Mouse (Mus musculus): ENCODE data around the gene Gm6525. TPM values are rescaled to one million over a fixed set of nuclear protein-coding genes. Genes with fewer than 3 reads are reported as not detected.

Gm6525 gene
- polyA plus RNA-seq, 1 experiment from 2014 or later, result 0.27 TPM

DNA sequence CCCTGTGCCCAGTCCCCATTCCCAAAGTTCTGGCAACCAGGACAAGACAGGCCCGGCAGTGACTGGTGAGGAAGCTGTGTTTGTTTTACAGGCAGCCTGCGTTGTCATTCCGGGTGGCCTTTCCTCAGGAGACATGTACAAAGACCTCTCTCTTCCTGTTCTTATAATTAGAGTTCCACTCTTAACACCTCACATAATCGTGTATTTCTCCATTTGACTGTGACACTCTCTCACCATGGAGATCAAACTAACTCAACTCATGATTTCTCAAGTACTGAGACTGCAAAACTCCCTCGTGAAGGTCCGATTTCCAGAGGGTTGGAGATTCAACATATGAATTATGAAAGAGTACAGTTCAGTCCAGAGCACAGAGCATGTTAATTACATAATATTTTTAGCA lies 38.0 kb upstream of the Gm6525 start:
- H3K9me3 ChIP-seq (replicated peaks; ENCODE audit: control insufficient read depth, low read length), result no peaks in the 10 kb centered on the region
- H3K27ac ChIP-seq (ENCODE audit: low read length), result no peak overlapping the region
- no peaks in the 10 kb centered on the region for H3K36me3 ChIP-seq (ENCODE audit: control insufficient read depth, insufficient read depth)
- H3K4me2 ChIP-seq (ENCODE audit: low read depth, low read length), result peak overlapping the region; percentile 36
- ATAC-seq (ENCODE audit: low read depth), result no peak
- no peaks in the 10 kb centered on the region for H3K27me3 ChIP-seq (ENCODE audit: control insufficient read depth, insufficient read depth, low read depth, low read length)
- H3K4me1 ChIP-seq (ENCODE audit: control insufficient read depth, low read depth, low read length), result peaks cover 14% of the 10 kb centered on the region
- no peak overlapping the region for H3K4me3 ChIP-seq (ENCODE audit: low read depth, low read length)
- WGBS (ENCODE audit: insufficient replicate concordance), result 54% methylated on average over 6 of the region's 6 CpGs
- H3K9ac ChIP-seq (ENCODE audit: low read depth, low read length), result no peak overlapping the region

DNA sequence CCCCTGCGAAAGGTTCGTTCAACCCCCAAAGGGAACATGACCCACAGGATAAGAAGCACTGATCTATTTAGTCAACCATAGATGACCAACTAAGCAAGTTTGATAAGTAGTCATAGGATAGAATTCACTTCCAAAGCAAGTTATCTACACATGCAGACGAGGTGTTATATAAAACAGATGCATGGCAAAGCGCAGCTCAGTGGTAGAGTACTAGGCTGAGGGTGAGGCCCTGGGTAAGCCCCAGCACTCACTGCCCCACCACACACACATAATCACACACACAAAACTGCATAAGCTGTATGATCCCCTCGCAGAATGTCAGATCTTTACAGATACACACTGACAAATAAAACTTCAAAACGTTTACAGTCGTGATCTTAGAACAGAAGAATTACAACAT lies 37.4 kb upstream of the Gm6525 start:
- no peaks in the 10 kb centered on the region for H3K9me3 ChIP-seq (replicated peaks; ENCODE audit: control insufficient read depth, low read length)
- peak; percentile 20; the same call in 1 of the 2 replicates for ATAC-seq (ENCODE audit: low read depth)
- no peak overlapping the region for H3K4me3 ChIP-seq (ENCODE audit: low read depth, low read length)
- H3K4me1 ChIP-seq (ENCODE audit: control insufficient read depth, low read depth, low read length), result peaks cover 14% of the 10 kb centered on the region
- no peak overlapping the region for H3K4me2 ChIP-seq (ENCODE audit: low read depth, low read length)
- 32% methylated on average over 7 of the region's 7 CpGs for WGBS (ENCODE audit: insufficient replicate concordance)
- no peaks in the 10 kb centered on the region for H3K36me3 ChIP-seq (ENCODE audit: control insufficient read depth, insufficient read depth)
- H3K27me3 ChIP-seq (ENCODE audit: control insufficient read depth, insufficient read depth, low read depth, low read length), result no peaks in the 10 kb centered on the region
- no peak overlapping the region for H3K27ac ChIP-seq (ENCODE audit: low read length)
- H3K9ac ChIP-seq (ENCODE audit: low read depth, low read length), result no peak overlapping the region

DNA sequence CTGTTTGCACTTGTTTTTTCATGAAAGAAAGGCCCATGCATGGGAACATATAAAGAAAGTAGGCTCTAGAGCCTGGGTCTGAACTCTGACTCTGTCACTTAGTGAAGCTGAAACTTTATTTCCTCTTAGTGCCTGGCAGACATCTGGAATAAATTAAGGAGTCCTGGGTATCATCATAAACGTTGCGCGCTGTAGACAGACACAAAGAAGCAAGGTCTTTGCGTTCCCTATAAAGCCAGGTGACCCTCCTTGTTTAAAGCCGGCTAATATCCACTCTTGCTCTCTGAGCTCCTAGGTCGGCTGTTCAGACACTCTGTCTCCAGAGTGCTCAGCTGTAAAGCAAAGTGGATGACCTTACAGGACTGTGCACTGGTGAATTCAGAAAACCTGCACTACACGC lies 33.0 kb upstream of the Gm6525 start:
- Histone ChIP-seq H3K4me2 (ENCODE audit: low read depth, low read length) (no peak overlapping the region), H3K4me3 (ENCODE audit: low read depth, low read length) (no peak overlapping the region), H3K27me3 (ENCODE audit: control insufficient read depth, insufficient read depth, low read depth, low read length) (no peaks in the 10 kb centered on the region), H3K4me1 (ENCODE audit: control insufficient read depth, low read depth, low read length) (peaks cover 7% of the 10 kb centered on the region), H3K9me3 (replicated peaks; ENCODE audit: control insufficient read depth, low read length) (no peaks in the 10 kb centered on the region), H3K36me3 (ENCODE audit: control insufficient read depth, insufficient read depth) (no peaks in the 10 kb centered on the region), H3K9ac (ENCODE audit: low read depth, low read length) (no peak overlapping the region), H3K27ac (ENCODE audit: low read length) (no peak overlapping the region)
- 80% methylated on average over 7 of the region's 7 CpGs for WGBS (ENCODE audit: insufficient replicate concordance)
- no peak for ATAC-seq (ENCODE audit: low read depth)

DNA sequence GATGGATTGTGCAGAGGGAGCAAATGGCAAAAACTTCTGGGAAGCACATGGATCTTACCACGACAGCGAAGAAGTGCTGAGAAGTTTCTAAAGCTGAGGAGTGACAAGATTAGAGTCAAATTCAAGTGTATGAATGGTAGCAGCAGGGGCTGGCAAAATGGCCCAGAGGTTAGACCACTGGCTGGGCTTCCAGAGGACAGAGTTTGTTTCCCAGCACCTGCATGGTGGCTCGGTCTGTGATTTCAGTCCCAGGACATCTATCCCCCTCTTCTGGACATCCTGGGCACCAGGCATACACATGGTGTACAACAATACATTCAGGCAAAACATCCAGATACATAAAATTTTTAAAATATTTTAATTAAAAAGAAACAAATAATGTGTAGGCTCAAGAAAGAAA lies 24.1 kb upstream of the Gm6525 start:
- no peak overlapping the region for H3K9ac ChIP-seq (ENCODE audit: low read depth, low read length)
- peaks cover 5% of the 10 kb centered on the region; the same call in 1 of the 2 replicates for H3K4me1 ChIP-seq (ENCODE audit: control insufficient read depth, low read depth, low read length)
- no peaks in the 10 kb centered on the region; the same call in 1 of the 2 replicates for H3K9me3 ChIP-seq (replicated peaks; ENCODE audit: control insufficient read depth, low read length)
- WGBS (ENCODE audit: insufficient replicate concordance), result 84% methylated on average over 3 of the region's 3 CpGs
- no peaks in the 10 kb centered on the region for H3K27me3 ChIP-seq (ENCODE audit: control insufficient read depth, insufficient read depth, low read depth, low read length)
- ATAC-seq (ENCODE audit: low read depth), result no peak
- no peaks in the 10 kb centered on the region for H3K36me3 ChIP-seq (ENCODE audit: control insufficient read depth, insufficient read depth)
- H3K27ac ChIP-seq (ENCODE audit: low read length), result no peak overlapping the region
- no peak overlapping the region for H3K4me3 ChIP-seq (ENCODE audit: low read depth, low read length)
- no peak overlapping the region for H3K4me2 ChIP-seq (ENCODE audit: low read depth, low read length)

DNA sequence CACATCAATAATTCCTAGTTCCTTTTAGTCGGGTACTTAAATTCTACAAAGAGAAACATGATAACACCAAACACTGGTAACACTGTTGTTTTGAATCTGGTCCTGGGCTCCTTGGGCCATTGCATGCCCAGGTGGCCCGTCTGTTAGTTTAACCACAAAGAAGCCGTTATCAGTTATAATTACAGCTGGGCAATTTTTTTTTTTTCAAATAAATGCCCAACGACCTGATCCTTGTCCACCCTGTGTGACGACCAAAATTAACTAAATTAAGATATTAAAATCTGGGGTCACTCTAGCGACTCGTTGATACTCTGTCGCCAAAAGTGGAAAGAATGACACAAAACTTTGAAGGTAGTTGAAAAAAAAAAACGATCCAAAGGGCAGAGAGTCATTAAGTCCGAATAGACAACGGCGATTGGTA lies 19.2 kb upstream of the Gm6525 start:
- Histone ChIP-seq H3K9ac (ENCODE audit: low read depth, low read length) (peak overlapping the region; percentile 82; the same call in 1 of the 2 replicates), H3K9me3 (replicated peaks; ENCODE audit: control insufficient read depth, low read length) (no peaks in the 10 kb centered on the region; the same call in 1 of the 2 replicates), H3K36me3 (ENCODE audit: control insufficient read depth, insufficient read depth) (no peaks in the 10 kb centered on the region), H3K4me3 (ENCODE audit: low read depth, low read length) (peak overlapping the region; percentile 74), H3K4me2 (ENCODE audit: low read depth, low read length) (peak overlapping the region; percentile 100), H3K27ac (ENCODE audit: low read length) (peak overlapping the region; percentile 28), H3K4me1 (ENCODE audit: control insufficient read depth, low read depth, low read length) (peaks cover 7% of the 10 kb centered on the region), H3K27me3 (ENCODE audit: control insufficient read depth, insufficient read depth, low read depth, low read length) (no peaks in the 10 kb centered on the region)
- no peak for ATAC-seq (ENCODE audit: low read depth)
- 2% methylated on average over 12 of the region's 12 CpGs for WGBS (ENCODE audit: insufficient replicate concordance)

DNA sequence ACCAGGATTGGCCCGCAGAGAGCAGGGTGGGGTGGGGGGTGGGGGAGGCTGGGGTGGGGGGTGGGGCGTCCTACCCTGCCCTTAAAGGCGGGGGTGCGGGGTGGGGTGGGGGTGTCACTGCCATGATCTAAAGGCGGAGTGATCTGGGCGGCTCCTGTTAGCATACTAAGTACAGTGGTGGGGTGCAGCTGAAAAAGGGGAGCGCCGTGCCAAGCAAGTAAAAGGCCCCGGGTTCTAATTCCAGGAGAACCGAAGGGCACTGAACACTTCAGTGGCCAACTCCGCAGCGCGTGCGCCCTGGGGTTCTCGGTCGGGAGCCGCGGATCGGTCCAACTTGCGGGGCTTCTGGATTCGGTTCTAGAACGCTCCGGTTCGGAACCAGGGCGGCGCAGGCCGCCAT lies 18.8 kb upstream of the Gm6525 start:
- Histone ChIP-seq H3K36me3 (ENCODE audit: control insufficient read depth, insufficient read depth) (no peaks in the 10 kb centered on the region), H3K27me3 (ENCODE audit: control insufficient read depth, insufficient read depth, low read depth, low read length) (no peaks in the 10 kb centered on the region), H3K4me1 (ENCODE audit: control insufficient read depth, low read depth, low read length) (peaks cover 7% of the 10 kb centered on the region), H3K9ac (ENCODE audit: low read depth, low read length) (peak overlapping the region; percentile 82), H3K4me2 (ENCODE audit: low read depth, low read length) (peak overlapping the region; percentile 100), H3K9me3 (replicated peaks; ENCODE audit: control insufficient read depth, low read length) (no peaks in the 10 kb centered on the region; the same call in 1 of the 2 replicates), H3K4me3 (ENCODE audit: low read depth, low read length) (peak overlapping the region; percentile 74), H3K27ac (ENCODE audit: low read length) (peak overlapping the region; percentile 80)
- WGBS (ENCODE audit: insufficient replicate concordance), result under 1% methylated on average over 24 of the region's 27 CpGs
- peak; percentile 68 for ATAC-seq (ENCODE audit: low read depth)

- peaks cover 7% of the 10 kb centered on the region for H3K4me1 ChIP-seq (ENCODE audit: control insufficient read depth, low read depth, low read length)
- H3K27ac ChIP-seq (ENCODE audit: low read length), result peak within 1 kb of the TSS; percentile 80
- H3K4me2 ChIP-seq (ENCODE audit: low read depth, low read length), result peak within 1 kb of the TSS; percentile 100
- H3K9ac ChIP-seq (ENCODE audit: low read depth, low read length), result peak within 1 kb of the TSS; percentile 82
- H3K9me3 ChIP-seq (replicated peaks; ENCODE audit: control insufficient read depth, low read length), result no peaks in the 10 kb centered on the region; the same call in 1 of the 2 replicates
- WGBS (ENCODE audit: insufficient replicate concordance), result under 1% methylated on average over 29 of the region's 29 CpGs
- H3K27me3 ChIP-seq (ENCODE audit: control insufficient read depth, insufficient read depth, low read depth, low read length), result no peaks in the 10 kb centered on the region
- ATAC-seq (ENCODE audit: low read depth), result peak; percentile 97
- H3K4me3 ChIP-seq (ENCODE audit: low read depth, low read length), result peak within 1 kb of the TSS; percentile 74
- no peaks in the 10 kb centered on the region for H3K36me3 ChIP-seq (ENCODE audit: control insufficient read depth, insufficient read depth)
Measured at GRCm38 (mm10) chr3:84155558-84156006, 18.3 kb upstream of the Gm6525 start, which contains the start of gene Mnd1. Gene Mnd1 (minus strand): TSS chr3:84155786.

DNA sequence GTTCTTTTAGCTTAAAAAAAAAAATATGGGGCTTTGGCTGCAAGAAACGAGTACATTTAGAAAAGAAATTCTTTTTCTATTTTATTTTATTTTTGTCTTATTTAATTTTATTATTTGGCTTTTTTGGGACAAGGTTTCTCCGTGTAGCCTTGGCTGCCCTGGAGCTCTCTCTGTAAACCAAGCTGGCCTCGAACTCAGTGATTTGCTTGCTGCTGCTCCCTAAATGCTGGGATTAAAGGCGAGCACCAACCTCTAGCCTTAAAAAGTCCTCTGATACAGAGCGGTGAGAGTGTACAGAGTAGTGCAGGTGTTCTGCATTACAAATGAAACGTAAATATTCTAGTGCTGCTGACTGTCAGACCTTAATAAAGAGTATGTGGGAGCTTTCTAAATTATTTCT lies 17.8 kb upstream of the Gm6525 start:
- no peaks in the 10 kb centered on the region for H3K27me3 ChIP-seq (ENCODE audit: control insufficient read depth, insufficient read depth, low read depth, low read length)
- no peak for ATAC-seq (ENCODE audit: low read depth)
- no peak overlapping the region for H3K27ac ChIP-seq (ENCODE audit: low read length)
- WGBS (ENCODE audit: insufficient replicate concordance), result 57% methylated on average over 6 of the region's 6 CpGs
- peak overlapping the region; percentile 100 for H3K4me2 ChIP-seq (ENCODE audit: low read depth, low read length)
- H3K9me3 ChIP-seq (replicated peaks; ENCODE audit: control insufficient read depth, low read length), result no peaks in the 10 kb centered on the region; the same call in 1 of the 2 replicates
- peaks cover 7% of the 10 kb centered on the region for H3K4me1 ChIP-seq (ENCODE audit: control insufficient read depth, low read depth, low read length)
- H3K9ac ChIP-seq (ENCODE audit: low read depth, low read length), result no peak overlapping the region
- H3K36me3 ChIP-seq (ENCODE audit: control insufficient read depth, insufficient read depth), result no peaks in the 10 kb centered on the region
- peak overlapping the region; percentile 74 for H3K4me3 ChIP-seq (ENCODE audit: low read depth, low read length)

DNA sequence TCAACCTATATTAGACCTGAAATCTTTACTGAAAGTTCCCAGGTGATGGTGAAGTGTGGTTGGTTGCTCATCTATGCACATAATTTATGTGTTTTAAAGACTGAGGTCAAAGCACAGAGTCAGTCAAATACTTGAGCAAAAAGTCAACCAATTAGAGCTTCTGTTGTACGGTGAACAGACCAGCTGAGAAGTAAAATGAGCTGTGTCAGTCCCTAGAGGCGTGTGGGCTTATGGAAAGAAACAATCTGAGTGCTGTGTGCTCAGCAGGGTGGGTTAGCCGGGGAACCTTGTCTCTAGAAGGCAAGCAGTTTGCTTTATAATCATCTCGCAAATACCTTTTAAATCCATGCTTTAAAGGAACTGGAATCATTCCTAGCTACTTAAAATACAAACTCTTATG lies 16.9 kb upstream of the Gm6525 start:
- no peak overlapping the region for H3K4me2 ChIP-seq (ENCODE audit: low read depth, low read length)
- H3K27me3 ChIP-seq (ENCODE audit: control insufficient read depth, insufficient read depth, low read depth, low read length), result no peaks in the 10 kb centered on the region
- ATAC-seq (ENCODE audit: low read depth), result no peak
- H3K27ac ChIP-seq (ENCODE audit: low read length), result no peak overlapping the region
- H3K36me3 ChIP-seq (ENCODE audit: control insufficient read depth, insufficient read depth), result no peaks in the 10 kb centered on the region
- peaks cover 7% of the 10 kb centered on the region for H3K4me1 ChIP-seq (ENCODE audit: control insufficient read depth, low read depth, low read length)
- WGBS (ENCODE audit: insufficient replicate concordance), result 75% methylated on average over 4 of the region's 4 CpGs
- no peaks in the 10 kb centered on the region for H3K9me3 ChIP-seq (replicated peaks; ENCODE audit: control insufficient read depth, low read length)
- H3K4me3 ChIP-seq (ENCODE audit: low read depth, low read length), result no peak overlapping the region
- no peak overlapping the region for H3K9ac ChIP-seq (ENCODE audit: low read depth, low read length)
